Mouse (Mus musculus) lung, postnatal 14 days (tissue): ENCODE data around the gene Polr3b.

Experiments
- DNase-seq: peaks from one replicate; pipeline ENCODE4 v3.0.0; 2021

Gene Polr3b

DNA sequence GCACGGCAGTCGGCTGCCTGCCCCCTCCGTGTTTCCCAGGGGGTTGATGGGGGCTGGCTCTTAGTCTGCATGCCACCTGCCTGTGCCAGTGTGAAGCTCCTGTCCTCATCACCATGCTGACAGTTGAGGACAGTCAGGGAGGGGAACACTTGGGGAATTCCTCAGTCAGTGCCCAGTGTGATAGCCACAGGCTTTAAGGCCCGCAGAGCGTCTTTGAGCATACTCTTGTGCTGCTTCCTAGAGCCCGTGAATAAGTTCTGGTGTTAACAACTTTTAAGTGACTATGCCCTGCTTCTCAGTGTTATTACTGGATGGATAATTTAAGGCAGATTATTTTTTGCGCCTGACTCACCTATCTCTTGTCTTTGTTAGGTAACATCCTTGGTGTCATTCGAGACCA lies 54.4 kb downstream of the Polr3b start:
- no peak for DNase-seq

DNA sequence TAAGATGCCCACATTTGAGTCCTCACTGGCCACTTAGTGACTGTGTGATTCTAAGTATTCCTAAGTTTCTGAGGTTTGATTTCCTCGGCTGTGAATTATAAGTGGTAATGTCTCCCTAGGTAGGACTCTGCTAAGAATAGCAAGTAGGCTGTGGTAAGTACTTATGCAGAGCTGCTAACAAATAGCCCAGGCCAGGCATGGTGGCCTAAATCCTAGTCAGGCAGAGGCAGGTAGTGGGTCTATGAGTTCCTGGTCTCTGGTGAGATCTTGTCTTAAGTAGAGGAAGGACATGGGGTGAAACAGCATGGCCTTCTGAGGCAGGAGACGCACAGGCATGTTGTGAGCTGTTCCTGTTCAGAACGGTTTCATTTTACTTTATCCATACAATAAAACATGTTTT lies 55.8 kb downstream of the Polr3b start:
- DNase-seq = no peak

DNA sequence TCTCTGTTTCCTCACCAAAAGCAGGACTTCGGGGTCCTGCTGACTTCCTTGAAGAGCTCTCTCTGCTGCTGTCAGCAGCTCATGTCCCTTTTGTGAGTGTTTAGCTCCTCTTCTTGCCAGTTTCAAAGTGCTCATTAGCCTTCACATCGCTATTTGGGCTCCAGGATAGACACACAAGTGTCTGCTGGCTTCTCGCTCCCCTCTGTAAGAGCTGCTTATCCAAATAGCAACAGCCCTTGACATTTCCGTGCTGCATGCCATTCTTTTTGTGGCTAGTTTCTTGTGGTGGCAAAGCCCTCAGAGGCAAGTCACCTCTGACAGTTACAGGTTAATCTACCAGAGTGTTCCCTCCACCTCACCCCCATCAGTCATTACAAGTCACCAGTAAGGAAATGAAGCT lies 56.3 kb downstream of the Polr3b start:
- no peak for DNase-seq

DNA sequence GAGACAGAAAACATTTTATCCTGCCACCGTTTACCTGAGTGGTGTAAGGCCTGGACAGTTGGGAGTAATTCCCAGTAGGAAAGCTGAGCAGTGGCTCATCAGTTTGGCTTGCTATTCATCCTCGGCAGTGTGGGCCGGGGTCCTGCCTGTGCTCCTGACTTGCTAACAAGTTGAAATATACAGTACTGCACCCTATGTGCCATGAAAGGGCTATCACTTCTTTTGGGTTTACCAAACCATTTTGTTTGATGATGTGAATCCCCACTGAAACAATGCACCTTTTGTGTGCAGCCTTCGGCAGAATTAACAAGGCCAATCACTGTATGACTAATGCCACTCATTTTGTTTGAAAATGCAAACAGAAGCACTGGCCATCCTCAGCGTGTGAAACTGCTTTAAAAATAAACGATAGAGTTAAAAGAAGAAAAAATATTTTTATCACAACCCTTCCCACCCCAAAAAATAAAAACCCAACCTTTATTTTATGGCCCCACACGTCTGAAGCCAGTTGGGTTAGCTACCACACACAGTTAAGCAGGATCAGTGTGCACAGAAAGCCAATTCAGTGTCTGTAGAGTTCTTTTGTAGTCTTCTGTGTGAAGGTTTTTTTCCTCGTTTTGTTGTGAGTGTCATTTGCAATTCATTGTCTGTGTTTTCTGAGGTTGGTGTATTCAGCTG lies 63.5 kb downstream of the Polr3b start:
- no peak for DNase-seq

DNA sequence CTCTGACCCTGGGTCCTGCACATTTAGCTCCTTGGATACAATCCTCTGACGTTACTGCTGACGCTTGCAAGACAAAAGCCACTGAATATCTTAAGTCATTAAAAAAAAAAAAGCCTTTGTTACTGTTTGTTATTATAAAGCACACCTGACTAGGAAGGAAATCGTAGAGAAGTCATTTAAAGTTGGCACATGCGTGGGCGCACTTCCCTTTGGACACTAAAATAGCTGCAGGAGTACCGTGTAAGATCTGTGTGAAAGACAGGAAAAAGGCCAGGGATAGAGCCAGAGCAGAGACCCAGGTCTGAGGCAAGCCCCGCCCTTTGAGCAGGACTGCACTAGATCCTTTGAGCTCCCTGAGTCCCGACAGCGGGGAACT lies 64.0 kb downstream of the Polr3b start:
- DNase-seq = no peak

DNA sequence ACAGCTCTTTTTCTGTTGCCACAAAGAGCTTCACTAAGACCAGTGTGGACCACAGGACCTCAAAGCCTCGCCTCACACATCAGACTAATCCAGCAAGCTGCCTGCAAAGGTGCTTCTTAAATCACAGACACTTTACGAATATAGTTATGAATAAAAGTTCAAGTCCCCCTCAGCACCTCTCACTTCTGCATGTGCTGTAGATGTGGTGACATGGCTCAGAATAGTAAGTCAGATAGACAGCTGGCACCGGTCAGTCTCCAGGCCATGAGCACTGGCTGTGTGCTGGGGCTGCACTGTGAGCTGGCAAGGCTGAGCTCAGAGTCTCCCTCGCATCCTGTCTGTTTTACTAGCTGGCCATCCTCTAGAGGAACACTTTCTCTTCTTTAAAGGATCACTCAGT lies 64.6 kb downstream of the Polr3b start:
- DNase-seq = no peak

DNA sequence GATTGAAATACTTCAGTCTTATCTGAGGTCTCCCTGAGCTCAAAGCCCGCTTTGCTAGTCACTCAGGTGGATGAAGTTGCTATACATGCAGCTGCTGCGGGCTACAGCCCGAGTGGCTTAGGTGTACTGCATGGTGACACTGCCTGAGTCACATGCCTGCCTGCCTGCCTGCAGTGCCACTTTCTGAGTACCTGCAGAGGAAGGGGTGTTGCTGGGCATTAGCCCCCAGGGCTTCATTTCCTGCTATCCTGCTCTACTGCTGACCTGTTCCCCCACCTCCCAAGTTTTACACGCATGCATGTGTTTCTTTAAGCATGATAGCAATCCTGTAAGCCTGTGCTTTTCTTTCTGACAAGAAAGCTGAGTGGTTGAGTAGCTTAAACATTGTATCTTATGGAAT lies 65.6 kb downstream of the Polr3b start:
- no peak for DNase-seq

DNA sequence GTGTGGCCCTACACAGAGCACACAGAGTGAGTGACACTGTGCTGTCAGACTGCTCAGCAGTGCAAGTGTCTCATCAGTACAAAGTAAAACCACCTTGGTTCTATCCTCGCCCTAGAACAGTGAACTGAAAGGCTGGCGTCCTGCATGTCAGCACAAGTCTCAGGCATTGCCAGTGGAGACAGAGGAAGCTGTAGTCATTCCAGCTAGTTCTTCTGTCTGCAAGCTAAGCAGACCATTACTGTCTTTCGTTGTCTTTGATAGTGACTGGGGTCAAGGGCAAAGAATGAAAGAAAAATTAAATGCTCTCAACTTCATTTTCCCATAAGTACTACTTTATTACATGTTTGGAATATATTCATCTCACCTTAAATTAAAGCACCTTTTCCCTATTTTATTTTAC lies 67.8 kb downstream of the Polr3b start:
- no peak for DNase-seq

DNA sequence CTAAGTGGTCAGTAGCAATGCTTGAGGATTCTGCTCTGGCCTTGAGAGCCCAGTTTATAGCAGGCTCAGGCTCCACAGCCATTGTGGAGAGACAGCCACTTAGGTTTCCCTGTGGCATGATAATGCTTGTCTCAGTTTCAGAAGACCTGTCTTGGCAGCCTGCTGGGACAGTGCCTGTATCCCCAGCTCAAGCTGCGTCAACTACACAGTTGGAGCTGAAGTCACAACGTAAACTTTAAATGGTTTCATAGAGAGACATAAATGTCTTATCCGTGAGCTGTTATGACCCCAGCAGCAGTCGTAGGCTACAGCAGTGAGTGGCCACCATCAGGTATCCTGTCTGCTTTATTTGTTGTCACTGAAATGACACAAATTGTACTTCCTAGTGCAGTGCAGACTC lies 68.7 kb downstream of the Polr3b start:
- DNase-seq = no peak

DNA sequence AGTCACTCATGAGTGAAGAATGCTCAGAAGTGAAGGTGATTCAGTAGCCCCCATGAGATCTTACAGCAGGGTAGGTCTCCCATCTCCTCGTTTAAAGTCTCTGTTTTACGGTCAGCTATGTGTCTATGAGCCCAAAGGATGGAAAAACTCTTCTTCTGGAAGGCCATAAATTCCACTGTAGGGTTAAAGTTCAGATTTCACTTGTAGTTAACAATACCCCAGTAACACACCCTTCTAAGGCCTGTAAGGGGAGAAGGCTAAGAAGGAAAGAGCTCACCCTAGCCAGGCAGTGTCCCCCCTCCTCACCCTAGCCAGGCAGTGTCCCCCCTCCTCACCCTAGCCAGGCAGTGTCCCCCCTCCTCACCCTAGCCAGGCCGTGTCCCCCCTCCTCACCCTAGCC lies 69.6 kb downstream of the Polr3b start:
- no peak for DNase-seq

DNA sequence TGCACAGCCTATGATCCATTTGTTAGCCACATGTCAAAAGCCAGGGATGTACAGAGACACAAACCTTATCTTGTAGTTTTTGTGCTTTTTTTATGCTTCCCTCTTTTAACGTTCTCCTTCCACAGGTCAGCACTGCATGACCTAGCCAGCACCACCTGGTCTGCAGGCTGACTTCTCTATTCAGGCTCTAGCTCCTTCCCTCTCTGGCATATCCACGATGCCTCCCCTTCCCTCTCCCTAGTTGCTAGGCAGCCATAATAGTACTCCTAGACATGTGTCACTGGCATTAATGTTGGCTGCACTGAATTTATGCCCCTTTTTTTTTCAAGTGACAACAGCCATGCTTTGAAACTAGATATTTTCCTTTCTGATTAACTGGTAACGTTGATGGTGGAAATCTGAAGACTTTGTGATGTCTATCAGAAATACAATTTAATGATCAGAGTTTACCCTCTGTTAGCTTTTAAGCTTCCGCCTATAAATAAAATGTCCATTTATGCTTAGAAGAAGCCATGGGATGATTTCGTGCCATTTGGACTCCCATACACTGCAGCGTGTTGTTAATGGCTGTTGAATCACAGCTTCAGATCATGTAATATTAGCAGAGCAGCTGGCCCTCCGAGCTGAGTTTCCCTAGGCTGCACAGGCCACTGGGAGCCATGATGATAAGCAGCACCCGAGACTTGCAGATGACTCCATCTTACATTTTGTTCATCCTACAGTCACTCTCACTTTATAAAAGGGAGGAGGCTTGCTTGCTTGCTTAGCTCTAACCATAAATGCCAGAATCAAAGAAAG lies 71.9 kb downstream of the Polr3b start:
- DNase-seq = no peak

DNA sequence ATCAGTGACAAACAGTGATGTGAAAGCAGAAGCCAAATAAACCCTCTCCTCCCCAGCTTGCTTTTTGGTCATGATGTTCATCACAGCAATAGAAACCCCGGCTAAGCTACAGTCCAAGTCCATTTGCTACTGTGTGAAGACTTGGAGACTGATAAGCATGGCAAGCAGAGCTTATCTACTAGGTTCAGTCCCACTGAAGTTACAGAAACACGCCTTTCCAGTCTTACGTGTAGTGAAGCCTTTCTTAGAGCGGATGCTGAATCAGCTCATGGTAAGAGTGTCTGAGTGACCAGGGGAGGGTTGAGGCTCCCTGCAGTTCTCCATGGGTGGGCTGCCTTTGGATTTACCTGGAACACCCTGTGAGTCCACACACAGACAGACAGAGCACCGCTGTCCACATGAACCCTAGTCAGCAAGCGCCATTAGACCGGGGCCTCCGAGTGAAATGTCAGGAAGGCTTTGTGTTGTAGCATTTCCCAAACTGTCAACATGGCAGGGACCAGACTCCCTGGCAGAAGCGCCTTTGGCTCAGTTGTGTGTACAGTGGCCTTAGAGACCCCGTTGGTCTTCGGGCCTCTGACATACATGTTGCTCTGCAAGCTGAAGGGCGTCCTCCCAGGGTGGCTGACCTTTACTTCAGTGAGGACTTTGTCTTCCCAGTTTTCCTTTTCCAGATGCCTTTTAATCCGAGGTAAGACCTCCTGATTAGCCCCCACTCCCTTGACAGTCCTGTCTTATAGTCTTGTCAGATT lies 78.3 kb downstream of the Polr3b start:
- no peak for DNase-seq

DNA sequence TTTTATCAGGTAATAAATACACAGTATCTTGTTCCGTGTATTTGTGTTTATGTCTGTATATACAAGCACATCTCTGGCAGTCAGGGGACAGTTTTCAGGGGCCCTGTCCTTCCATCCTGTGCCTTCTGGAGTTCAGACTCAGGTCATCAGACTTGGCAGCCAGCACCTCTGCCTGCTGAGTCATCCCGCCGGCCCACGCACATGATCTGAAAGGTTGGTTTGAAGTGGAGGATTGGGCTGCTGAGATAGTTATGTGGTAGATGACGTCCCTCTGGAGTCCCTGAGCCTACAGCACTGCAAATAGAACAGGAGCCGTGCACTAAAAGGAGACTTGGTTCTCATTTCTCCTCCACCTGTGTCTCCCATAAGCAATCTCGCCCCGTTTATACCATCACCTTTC lies 79.0 kb downstream of the Polr3b start:
- DNase-seq = no peak

DNA sequence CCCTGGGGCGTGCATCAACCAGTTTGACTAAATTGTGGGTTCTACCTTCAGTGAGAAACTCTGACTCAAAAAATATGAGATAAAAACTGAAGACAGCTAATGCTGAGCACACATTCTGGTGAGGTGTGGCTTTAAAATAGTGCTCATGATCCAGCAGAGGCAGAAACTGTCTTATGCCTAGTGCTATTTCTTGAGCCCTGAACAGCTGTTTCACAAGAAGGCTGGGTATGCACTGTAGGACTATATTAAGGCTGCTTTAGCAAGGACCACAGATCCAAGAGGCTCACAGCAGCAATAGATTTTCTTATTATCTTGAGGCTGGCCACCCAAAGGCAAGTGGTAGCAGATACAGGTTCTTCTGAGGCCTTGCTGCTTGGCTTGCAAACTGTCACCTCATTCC lies 80.0 kb downstream of the Polr3b start:
- DNase-seq = no peak

DNA sequence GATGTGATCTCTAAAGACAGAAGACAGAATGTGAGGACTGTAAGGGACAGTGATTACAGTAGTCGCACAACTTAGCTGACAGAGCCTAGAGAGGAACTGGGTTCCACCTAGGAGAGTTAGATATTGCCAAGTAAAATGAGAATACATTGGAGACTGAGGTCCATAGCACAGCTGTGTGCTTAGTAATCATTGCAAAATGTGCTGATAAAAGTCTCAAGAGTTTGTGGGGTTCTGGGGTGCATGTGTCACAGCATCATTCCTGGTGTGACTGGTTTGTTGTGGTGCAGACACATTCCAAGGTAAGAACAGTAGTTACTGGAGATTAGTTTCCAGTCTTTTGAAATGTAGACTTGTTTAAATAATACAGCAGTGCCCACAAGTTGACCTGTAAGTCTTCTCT lies 82.5 kb downstream of the Polr3b start:
- no peak for DNase-seq

DNA sequence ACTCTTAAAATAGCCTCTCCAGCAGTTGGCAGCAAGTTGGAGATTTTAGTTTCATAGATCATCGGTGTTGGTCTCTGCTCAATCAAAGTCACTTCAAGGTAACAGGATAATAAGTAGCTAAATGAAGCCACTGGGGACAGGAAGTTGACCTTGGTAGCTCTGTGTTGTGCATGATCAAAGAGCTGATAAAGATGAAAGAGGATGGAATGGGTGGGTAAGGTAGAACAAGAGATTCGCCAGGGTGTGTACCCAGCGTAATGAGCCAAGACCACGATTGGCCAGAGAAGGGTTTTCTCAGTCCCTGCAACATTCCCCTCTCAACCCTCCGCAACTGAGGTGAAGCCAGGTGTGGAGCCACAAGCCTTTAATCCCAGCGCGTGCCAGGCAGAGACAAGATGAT lies 83.1 kb downstream of the Polr3b start:
- DNase-seq = no peak

DNA sequence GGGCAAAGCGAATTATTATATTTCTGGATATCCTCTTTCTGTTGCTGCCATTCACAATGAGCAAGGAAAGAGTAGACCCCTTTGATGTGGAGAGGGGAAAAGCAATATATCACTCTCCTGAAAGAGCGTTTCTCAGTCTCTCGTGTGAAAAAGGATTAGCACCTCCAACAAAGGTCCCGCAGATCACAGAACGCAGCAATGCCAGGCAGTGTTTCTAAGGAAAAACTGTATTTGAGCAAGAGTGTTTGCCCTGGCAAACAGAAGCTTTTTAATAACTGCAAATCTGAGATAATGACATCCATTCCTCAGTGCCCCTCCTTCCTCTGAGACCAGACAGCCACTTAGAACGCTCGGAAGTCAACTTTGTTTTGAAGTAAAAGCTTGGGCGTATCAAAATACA lies 84.5 kb downstream of the Polr3b start:
- DNase-seq = no peak

DNA sequence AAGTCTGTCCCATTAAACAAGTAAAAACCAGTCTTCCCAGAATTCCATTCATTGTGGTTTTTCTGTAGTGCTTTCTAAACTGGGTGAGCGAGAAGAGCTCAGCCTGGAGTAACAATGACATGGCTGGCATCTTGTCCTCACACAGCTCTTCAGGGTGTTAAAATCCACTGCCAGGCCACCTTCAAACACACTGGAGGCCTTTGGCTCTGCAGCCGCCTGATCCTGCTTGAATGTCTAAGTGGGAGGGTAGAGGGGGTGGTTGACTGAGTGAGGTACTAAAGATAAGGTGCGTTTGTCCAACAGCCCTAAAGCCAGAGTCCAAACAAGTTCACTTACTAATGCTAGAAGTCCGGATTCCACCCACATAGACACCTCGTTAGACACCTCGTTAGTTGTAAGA lies 85.1 kb downstream of the Polr3b start:
- no peak for DNase-seq

DNA sequence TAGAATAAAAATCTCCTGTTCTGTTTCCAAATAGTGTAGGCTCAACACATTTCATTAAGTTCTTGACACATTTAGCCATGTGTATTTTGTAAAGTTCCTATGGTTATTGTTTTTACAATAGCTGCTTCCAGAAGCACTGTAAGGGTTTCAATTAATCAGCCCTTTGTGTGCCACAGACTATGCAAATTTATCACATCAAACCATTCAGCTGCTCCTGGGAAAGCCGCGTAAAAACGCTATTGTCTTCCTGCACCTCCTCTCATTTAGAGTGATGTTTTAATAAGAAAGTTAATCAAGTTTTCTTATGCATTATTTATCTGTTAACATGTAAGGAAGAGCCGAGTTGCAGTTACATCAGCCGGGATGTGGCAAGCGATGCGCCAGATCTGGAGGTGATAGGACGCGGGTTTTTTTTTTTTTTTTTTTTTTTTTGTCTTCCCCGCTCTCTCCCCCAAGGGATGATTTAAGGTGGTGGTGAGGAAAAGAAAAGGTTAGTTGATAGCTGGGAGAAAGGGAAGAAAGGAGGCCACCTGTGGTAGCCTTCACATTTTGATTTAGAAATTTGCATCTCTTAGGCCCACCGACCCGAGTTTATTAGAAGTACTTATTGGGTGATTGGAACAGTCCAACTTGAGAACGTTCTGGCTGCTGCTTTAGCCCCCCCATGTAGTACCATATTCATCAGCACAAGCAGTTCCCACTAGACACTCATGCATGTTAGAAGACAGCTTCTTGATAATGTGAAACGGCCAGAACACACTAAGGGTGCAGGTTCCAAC lies 85.8 kb downstream of the Polr3b start:
- DNase-seq = no peak

DNA sequence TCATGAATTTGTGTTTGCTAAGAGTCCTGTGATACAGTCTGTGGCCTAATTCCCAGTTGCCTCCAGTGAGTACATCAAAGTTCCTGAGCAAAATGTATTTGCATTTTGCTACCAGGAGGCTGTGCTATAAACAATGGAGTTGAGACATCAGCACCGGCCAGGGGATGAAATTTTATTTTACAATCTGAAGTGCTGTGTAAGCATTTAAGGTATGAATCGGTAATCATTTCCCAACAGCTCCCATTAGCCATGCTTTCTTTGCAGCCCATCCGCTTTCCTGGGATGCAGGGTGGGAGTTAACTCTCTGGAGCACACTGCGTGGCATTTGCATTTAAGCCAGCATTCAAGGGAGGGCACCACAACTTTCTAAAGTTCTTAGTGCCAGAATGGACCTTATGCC lies 88.1 kb downstream of the Polr3b start:
- DNase-seq = no peak

DNA sequence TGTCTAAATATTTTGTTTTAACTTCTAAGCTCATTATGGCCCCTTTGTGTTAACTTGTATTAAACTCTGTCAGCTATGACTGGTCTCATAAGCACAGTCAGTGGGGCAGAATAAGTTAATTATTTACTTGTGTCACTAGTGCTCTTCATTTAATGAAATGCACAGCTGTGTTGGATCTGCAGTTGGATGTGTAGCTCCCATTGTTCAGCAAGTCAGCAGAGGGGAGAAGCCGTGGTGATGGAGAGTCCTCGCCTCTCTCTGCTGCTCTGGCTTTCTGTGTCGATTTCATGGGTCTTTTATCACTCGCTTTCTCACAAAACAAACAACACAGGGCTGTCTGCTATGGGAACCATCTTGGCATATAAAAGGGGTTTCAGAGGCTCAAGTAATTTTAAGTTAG lies 88.7 kb downstream of the Polr3b start:
- DNase-seq = no peak

DNA sequence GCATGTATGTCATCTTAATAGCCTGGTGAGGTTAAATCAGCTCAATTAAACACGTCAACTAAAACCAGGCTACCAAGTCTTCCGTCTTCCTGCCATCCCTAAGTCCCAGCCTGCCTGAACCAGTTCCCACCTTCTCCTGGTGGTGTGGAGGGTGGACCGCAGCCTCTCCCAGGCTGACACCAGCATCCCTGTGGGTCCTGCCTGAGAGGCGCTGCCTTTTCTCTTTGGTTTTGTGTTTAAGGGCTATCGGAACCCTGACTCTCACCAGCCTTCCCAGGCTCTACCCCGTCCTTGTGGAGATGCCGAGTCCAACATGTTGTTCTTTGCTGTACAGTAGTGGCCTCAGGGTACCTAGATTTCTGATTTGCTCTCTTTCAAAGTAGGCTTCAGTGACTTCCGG lies 89.4 kb downstream of the Polr3b start:
- no peak for DNase-seq

DNA sequence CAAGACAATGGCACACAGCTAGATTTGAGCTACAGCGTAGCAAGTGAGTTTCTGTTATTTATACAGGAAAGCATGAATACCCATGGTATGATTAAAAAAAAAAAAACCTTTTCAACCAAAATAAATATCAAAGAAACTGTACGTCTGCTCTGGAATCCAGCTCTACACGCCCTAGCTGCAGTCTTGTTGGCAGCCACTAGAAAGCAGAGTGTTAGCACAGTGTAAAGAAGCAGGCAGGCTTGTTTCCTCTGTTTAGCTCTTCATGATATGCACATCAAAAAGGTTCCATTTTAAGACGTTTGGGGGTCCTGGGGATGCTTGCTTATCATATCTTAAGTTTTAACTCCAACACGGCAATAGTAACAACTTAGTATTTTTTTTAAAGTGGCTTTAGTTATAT lies 89.8 kb downstream of the Polr3b start:
- DNase-seq = no peak
